Mouse (Mus musculus) heart, postnatal 0 days (tissue): ENCODE measurements around the gene Lmo7.

Experiments used
- CTCF ChIP-seq: IDR thresholded peaks from 2 replicates; pipeline ENCODE4 v1.5.1; 2016; ENCODE audit warnings: antibody characterized with exemption, control low read depth, low read depth
- EP300 ChIP-seq: IDR thresholded peaks from 2 replicates; pipeline ENCODE4 v1.6.1; 2016; ENCODE audit warnings: antibody characterized with exemption, low read depth

DNA sequence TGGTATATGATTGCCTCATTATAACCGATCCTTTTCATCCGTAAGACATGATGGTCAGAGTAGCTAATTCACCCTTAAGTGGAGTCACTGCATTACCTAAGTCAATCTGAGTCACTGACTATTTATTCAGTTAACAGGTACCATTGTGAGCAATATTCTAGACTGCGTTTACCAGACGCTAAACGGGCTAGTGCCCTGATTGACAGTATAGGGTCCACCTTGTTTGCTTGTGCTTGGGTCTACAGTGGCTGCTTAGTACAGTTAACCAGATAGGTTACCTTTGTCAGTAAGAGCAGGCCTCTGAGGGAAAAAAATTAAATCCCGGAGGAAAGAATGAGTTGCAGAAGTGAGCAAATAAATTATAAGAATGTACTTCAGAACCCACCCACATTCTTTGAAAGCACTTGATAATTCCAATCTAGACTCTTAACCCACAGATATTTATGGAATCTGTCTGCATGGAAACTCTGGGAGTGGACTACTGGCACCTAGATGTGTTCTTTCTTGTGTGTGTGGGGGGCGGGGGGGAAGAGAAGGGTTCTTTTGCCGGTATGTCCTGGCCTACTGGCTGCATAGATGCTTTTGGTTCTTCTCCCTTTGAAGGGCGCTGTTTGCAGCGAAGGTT lies 64.9 kb downstream of the Lmo7 start:
- TF ChIP-seq CTCF: no peak
- no peak for TF ChIP-seq EP300
